Mouse (Mus musculus) neural tube, embryonic 14.5 days (tissue): Measurements from ENCODE around the gene Lcn12. TPM values are rescaled to one million over a fixed set of nuclear protein-coding genes. Genes with fewer than 3 reads are reported as not detected.

Experiments
- ATAC-seq: fragments of 200-750 bp; cut with Nextera tagmentation; 2 replicates; pipeline ENCODE4 v1.8.0; 2017; ENCODE audit warnings: low read depth, mild to moderate bottlenecking, moderate TSS enrichment, moderate library complexity
- H3K27ac ChIP-seq: fragments of 300-500 bp; sonication (generic); 2 replicates; pipeline ENCODE4 v1.5.1; 2014; ENCODE audit warnings: low read depth, mild to moderate bottlenecking, control low read depth, low read length, moderate library complexity, mixed read lengths
- H3K27me3 ChIP-seq: fragments of 300-500 bp; sonication (generic); 2 replicates; pipeline ENCODE4 v1.6.1; 2014; ENCODE audit warnings: low read length; ENCODE audit not compliant: control insufficient read depth, insufficient read depth
- H3K36me3 ChIP-seq: fragments of 300-500 bp; sonication (generic); 2 replicates; pipeline ENCODE4 v1.6.1; 2014; ENCODE audit warnings: low read length, mixed read lengths; ENCODE audit not compliant: control insufficient read depth, insufficient read depth
- H3K4me1 ChIP-seq: fragments of 300-500 bp; sonication (generic); 2 replicates; pipeline ENCODE4 v1.6.1; 2014; ENCODE audit warnings: low read length; ENCODE audit not compliant: control insufficient read depth, insufficient read depth
- H3K4me2 ChIP-seq: fragments of 300-500 bp; sonication (generic); 2 replicates; pipeline ENCODE4 v1.6.1; 2014; ENCODE audit warnings: mild to moderate bottlenecking, low read depth, low read length, control low read depth
- H3K4me3 ChIP-seq: fragments of 300-500 bp; sonication (generic); 2 replicates; pipeline ENCODE4 v1.5.1; 2014; ENCODE audit warnings: low read depth, low read length, control low read depth, mixed read lengths
- H3K9ac ChIP-seq: fragments of 300-500 bp; sonication (generic); replicated peaks from 2 replicates; pipeline ENCODE4 v1.6.1; 2014; ENCODE audit warnings: low read depth, mild to moderate bottlenecking, control low read depth, low read length, mixed read lengths
- H3K9me3 ChIP-seq: fragments of 300-500 bp; sonication (generic); 2 replicates; pipeline ENCODE4 v1.6.1; 2016; ENCODE audit warnings: low read length; ENCODE audit not compliant: control insufficient read depth
- whole genome bisulfite sequencing: fragments of 180-500 bp; shearing (Covaris S2); extraction: QIAGEN DNeasy Blood & Tissue Kit; methylation state at CpG from one replicate; pipeline ENCODE4 v1.1.7; 2014; 5-methylcytosine and 5-hydroxymethylcytosine counted together
- polyA plus RNA-seq: library from polyadenylated mRNA; unstranded; fragments of >200 nt; fragmentation: Nextera tagmentation; extraction: Ambion mirVana; gene quantifications from 2 replicates; pipeline ENCODE4 v1.2.1, GENCODE M21; 2014

The Lcn12 gene
- polyA plus RNA-seq, 1 experiment from 2014 or later: not detected

DNA sequence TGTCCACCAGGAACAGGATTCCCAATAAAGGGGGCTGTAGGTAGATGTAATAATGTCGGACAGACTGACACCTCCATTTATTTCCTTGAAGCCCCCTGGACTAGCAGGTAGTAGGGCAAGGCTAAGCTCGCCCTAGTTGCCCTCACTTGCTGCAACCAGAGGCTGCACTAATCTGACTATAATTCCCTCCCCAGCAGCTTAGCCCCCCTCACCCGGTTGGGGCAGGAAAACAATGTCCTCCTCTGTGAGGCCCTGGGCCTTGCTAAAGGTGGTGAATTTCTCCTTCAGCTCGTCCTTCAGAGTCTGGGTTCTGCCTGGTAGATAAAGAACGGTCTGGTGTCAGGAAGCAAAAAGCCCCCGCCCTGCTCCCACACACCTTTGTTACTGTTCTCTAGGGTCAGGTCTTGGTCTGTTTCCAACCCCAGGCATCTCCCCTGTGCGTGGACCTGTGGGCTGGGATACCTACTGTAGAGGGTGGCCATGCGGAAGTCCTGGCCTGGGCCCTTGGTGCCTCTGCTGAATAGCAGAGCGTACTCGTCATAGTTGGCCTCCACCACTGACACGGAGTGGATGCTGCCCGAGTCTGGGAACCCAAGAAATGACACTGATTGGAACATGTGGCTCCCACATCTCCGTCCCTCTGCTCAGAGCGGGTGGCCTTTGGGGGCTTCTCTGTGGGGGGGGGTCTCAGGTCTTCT lies 26.0 kb downstream of the Lcn12 start:
- H3K4me1 ChIP-seq: peaks cover 6% of the 10 kb centered on the region; the same call in 1 of the 2 replicates
- H3K9me3 ChIP-seq: no peaks in the 10 kb centered on the region
- no peaks in the 10 kb centered on the region for H3K27me3 ChIP-seq
- WGBS: 87% methylated on average over 14 of the region's 14 CpGs
- ATAC-seq: no peak
- no peaks in the 10 kb centered on the region for H3K36me3 ChIP-seq
- H3K27ac ChIP-seq: no peak overlapping the region
- H3K9ac ChIP-seq: no peak overlapping the region
- no peak overlapping the region for H3K4me2 ChIP-seq
- H3K4me3 ChIP-seq: no peak overlapping the region

GRCm38 (mm10) chr2:25465816-25466635 lies 27.7 kb downstream of the Lcn12 start:
- no peak overlapping the region for H3K9ac ChIP-seq
- no peak overlapping the region for H3K4me3 ChIP-seq
- H3K4me2 ChIP-seq: no peak overlapping the region
- no peaks in the 10 kb centered on the region for H3K9me3 ChIP-seq
- no peaks in the 10 kb centered on the region for H3K36me3 ChIP-seq
- WGBS: 70% methylated on average over 10 of the region's 10 CpGs
- H3K27me3 ChIP-seq: no peaks in the 10 kb centered on the region
- no peak for ATAC-seq
- H3K27ac ChIP-seq: no peak overlapping the region
- peaks cover 9% of the 10 kb centered on the region; the same call in 1 of the 2 replicates for H3K4me1 ChIP-seq

DNA sequence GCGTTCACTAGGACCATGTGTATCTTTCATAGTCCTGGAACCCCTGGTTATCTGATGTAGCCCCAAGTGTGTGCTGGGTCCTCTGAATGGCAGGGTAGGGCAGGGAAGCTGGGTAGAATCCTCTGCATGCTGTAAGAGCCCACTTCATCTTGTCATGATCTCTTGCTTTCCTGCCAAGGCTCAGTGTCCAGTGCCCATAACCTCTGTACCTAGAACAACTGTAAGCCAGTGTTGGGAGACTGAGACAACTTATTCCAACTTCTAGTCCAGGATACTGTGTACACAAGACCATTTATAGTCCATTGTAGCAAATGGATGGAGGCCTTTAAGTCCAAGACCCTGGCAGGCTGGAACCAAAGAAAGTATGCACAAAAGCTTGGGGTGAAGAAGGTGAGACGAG lies 28.5 kb downstream of the Lcn12 start:
- H3K4me1 ChIP-seq: peaks cover 12% of the 10 kb centered on the region; the same call in 1 of the 2 replicates
- no peak for ATAC-seq
- 89% methylated on average over 2 of the region's 2 CpGs for WGBS

GRCm38 (mm10) chr2:25463630-25464029 lies 30.1 kb downstream of the Lcn12 start:
- Histone ChIP-seq H3K9ac (no peak overlapping the region), H3K27ac (no peak overlapping the region), H3K9me3 (no peaks in the 10 kb centered on the region), H3K4me3 (no peak overlapping the region), H3K27me3 (no peaks in the 10 kb centered on the region), H3K36me3 (0 out of 2 replicates have a peak, but pooled peaks cover 5% of the 10 kb centered on the region), H3K4me2 (no peak overlapping the region), H3K4me1 (peaks cover 17% of the 10 kb centered on the region)
- no peak for ATAC-seq
- 87% methylated on average over 3 of the region's 3 CpGs for WGBS

More for the DNA sequence above, 28.5 kb downstream of the Lcn12 start:
- Histone ChIP-seq H3K4me3 (no peak overlapping the region), H3K9me3 (no peaks in the 10 kb centered on the region), H3K4me2 (no peak overlapping the region), H3K36me3 (no peaks in the 10 kb centered on the region), H3K27ac (no peak overlapping the region), H3K9ac (no peak overlapping the region), H3K27me3 (no peaks in the 10 kb centered on the region)

GRCm38 (mm10) chr2:25461407-25461806 lies 32.3 kb downstream of the Lcn12 start:
- Histone ChIP-seq H3K27ac (peak overlapping the region; percentile 94), H3K9me3 (no peaks in the 10 kb centered on the region), H3K27me3 (no peaks in the 10 kb centered on the region), H3K4me2 (peak overlapping the region; percentile 64), H3K36me3 (0 out of 2 replicates have a peak, but pooled peaks cover 5% of the 10 kb centered on the region), H3K4me1 (peaks cover 17% of the 10 kb centered on the region), H3K9ac (peak overlapping the region; percentile 87), H3K4me3 (peak overlapping the region; percentile 74)
- no peak for ATAC-seq
- 33% methylated on average over 3 of the region's 3 CpGs for WGBS

DNA sequence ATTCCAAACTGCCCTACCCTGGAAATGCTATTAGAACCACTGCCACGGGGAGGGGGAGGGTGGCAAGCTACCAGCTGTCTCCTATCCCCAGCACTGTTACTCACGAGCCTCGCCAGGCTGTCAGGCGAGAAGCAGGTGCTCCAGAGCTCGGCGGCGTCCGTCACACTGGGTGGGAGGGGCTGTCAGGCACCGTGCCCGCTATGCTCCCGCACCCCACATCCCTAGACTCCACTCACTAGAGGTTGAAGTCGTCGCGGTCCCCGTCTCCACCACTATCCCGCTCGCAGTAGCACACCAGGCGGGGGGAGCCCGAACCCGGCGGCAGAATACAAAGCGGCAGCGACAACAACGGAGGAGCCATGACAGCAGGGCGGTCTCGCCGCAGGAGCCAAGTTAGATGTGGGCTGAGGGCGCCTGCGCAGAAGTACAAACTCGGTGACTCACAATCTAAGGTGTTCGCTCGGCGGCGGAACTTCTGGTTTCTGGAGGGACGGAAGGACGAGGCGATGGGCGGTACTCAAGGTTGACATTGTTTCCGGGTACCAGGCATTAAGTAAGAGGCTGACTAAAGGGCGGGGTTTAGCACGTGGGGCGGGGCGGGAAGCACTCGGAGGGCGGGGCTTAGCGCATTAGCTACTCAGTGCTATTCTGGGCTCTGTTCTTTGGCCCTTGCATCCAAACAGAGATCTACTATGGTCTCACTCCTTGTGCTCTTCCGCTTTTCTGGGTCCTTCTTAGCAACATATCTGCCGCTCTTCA lies 33.0 kb downstream of the Lcn12 start, which contains the start of gene Paxx:
Gene Paxx, minus strand, starts transcription at position 544 of the 759 bp plus-strand sequence.
- under 1% methylated on average over 48 of the region's 48 CpGs for WGBS

GRCm38 (mm10) chr2:25460135-25460534 lies 33.6 kb downstream of the Lcn12 start:
- ATAC-seq: peak; percentile 29
- H3K27ac ChIP-seq: peak overlapping the region; percentile 94
- WGBS: 37% methylated on average over 5 of the region's 5 CpGs

More for the DNA sequence above, 33.0 kb downstream of the Lcn12 start, which contains the start of gene Paxx:
- H3K4me3 ChIP-seq: peak within 1 kb of the TSS; percentile 74
- 0 out of 2 replicates have a peak, but pooled peaks cover 5% of the 10 kb centered on the region for H3K36me3 ChIP-seq
- H3K4me2 ChIP-seq: peak within 1 kb of the TSS; percentile 64
- H3K27ac ChIP-seq: peak within 1 kb of the TSS; percentile 94
- peak; percentile 89 for ATAC-seq
- H3K9me3 ChIP-seq: no peaks in the 10 kb centered on the region
- H3K27me3 ChIP-seq: no peaks in the 10 kb centered on the region
- peaks cover 17% of the 10 kb centered on the region for H3K4me1 ChIP-seq
- H3K9ac ChIP-seq: peak within 1 kb of the TSS; percentile 87

DNA sequence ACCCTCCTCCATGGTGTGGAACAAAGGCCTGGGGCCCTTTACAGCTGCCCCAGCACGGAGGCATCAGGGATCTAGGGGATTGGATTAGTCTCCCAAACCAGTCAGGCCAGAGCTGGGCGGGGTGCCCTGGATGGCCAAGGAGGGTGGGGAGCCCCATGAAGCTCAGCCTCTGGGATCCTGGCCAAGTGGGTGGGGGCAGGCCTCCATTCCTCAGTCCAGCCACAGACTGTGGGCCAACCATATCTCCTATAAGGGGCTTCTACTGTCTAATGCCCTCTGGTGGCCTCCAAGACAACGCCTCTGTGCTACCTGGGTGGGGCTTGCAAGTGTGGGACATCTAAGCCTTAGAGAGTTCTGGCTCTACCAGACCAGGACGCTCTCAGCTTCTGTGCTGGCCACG lies 34.8 kb downstream of the Lcn12 start:
- peaks cover 17% of the 10 kb centered on the region for H3K4me1 ChIP-seq
- no peak overlapping the region for H3K4me3 ChIP-seq
- no peaks in the 10 kb centered on the region for H3K27me3 ChIP-seq
- H3K9me3 ChIP-seq: no peaks in the 10 kb centered on the region
- no peak overlapping the region for H3K4me2 ChIP-seq
- H3K36me3 ChIP-seq: 0 out of 2 replicates have a peak, but pooled peaks cover 5% of the 10 kb centered on the region
- H3K27ac ChIP-seq: no peak overlapping the region
- 76% methylated on average over 5 of the region's 5 CpGs for WGBS
- H3K9ac ChIP-seq: no peak overlapping the region
- no peak for ATAC-seq

More at GRCm38 (mm10) chr2:25460135-25460534, 33.6 kb downstream of the Lcn12 start:
- Histone ChIP-seq H3K36me3 (0 out of 2 replicates have a peak, but pooled peaks cover 5% of the 10 kb centered on the region), H3K27me3 (no peaks in the 10 kb centered on the region), H3K4me3 (peak overlapping the region; percentile 74), H3K4me2 (peak overlapping the region; percentile 64), H3K9me3 (no peaks in the 10 kb centered on the region), H3K4me1 (peaks cover 17% of the 10 kb centered on the region), H3K9ac (peak overlapping the region; percentile 87)
